Mouse (Mus musculus): ENCODE data around the gene Lpar6. TPM values are rescaled to one million over a fixed set of nuclear protein-coding genes. Genes with fewer than 3 reads are reported as not detected.

Lpar6 gene
- polyA plus RNA-seq (2015; fragmentation: Illumina TruSeq; extraction: RNeasy Lipid Tissue Mini Kit (QIAGEN cat#74804); ENCODE audit: insufficient read depth, low read depth, low replicate concordance) = 2.9 TPM

GRCm38 (mm10) chr14:73237848-73238321 is at the start of gene Lpar6:
TSS of gene Lpar6 (plus strand) at chr14:73237895.

Other genes with a start within 250 kb of the Lpar6 start
- gene Cysltr2, start 188.8 kb upstream of the Lpar6 start, polyA plus RNA-seq (2015; fragmentation: Illumina TruSeq; extraction: RNeasy Lipid Tissue Mini Kit (QIAGEN cat#74804); ENCODE audit: insufficient read depth, low read depth, low replicate concordance) = 1.1 TPM
- 6.0 TPM for gene Rcbtb2, start 114.9 kb upstream of the Lpar6 start, polyA plus RNA-seq (2015; fragmentation: Illumina TruSeq; extraction: RNeasy Lipid Tissue Mini Kit (QIAGEN cat#74804); ENCODE audit: insufficient read depth, low read depth, low replicate concordance)
- gene Rb1, start 87.9 kb downstream of the Lpar6 start, polyA plus RNA-seq (2015; fragmentation: Illumina TruSeq; extraction: RNeasy Lipid Tissue Mini Kit (QIAGEN cat#74804); ENCODE audit: insufficient read depth, low read depth, low replicate concordance) = 5.8 TPM
- 254 TPM for gene Itm2b, start 147.4 kb downstream of the Lpar6 start, polyA plus RNA-seq (2015; fragmentation: Illumina TruSeq; extraction: RNeasy Lipid Tissue Mini Kit (QIAGEN cat#74804); ENCODE audit: insufficient read depth, low read depth, low replicate concordance)

All from pancreas, adult 10 weeks (tissue).